Mouse (Mus musculus): Measurements from ENCODE around the gene Cdca7l.

GRCm38 (mm10) chr12:117861249-117861648 lies 57.2 kb downstream of the Cdca7l start:
- TF ChIP-seq CTCF (IDR thresholded peaks at IDR 0.05; ENCODE audit: control insufficient read depth, insufficient read depth, insufficient read length) = no peak
- TF ChIP-seq CEBPB (IDR thresholded peaks at IDR 0.05; ENCODE audit: low read depth) = no peak
- TF ChIP-seq MAX (IDR thresholded peaks at IDR 0.05) = no peak
- no peak for TF ChIP-seq USF1 (IDR thresholded peaks at IDR 0.05; ENCODE audit: low read depth)
- no peak for TF ChIP-seq MYOG (IDR thresholded peaks at IDR 0.05; ENCODE audit: control insufficient read depth, extremely low read depth, insufficient read length)
- no peak for TF ChIP-seq MYOD1 (IDR thresholded peaks at IDR 0.05; ENCODE audit: control insufficient read depth, insufficient read length, low read depth)

All from C2C12 (cell line).